Comparison of ENCODE assay signal across 24 mouse cellular contexts in the genomic region with DNA sequence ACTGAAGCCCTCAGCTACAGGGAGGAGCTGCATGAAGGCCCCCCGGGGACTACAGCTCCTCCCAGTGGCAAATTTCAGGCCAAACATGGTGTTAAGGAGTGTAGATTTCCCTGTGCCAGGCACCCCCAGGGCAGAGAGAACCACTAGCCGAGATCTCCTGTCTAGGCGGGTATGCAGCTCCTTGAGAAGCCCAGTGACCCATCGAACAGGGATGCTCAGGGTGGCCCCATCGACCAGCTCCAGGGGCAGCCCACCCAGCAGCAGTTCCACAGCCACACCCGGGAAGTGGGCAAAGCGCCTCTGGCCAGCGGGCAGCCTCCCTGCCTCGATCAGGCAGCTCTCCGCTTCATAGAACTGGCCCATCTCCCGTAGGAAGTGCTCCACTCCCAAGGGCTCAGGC. TPM values are rescaled to one million over a fixed set of nuclear protein-coding genes. Genes with fewer than 3 reads are reported as not detected.
A peak's percentile ranks its signal among the peaks of the same experiment; 100 is the strongest.
DNase-seq lines count a peak whose midpoint lies in the region; ATAC-seq and TF ChIP-seq lines count a peak whose summit lies in the region.
"Had no signal": no experiment of that assay in that cellular context is flagged by ENCODE, and none has a peak within 500 bp of the region (broad histone marks: within the 10 kb centered on the region; RNA-seq: fewer than 3 reads in every experiment).

No protein-coding gene starts in this region.

- no peak for TF ChIP-seq EP300 in stomach, postnatal 0 days (optimal IDR thresholded peaks at IDR 0.05)

- in situ Hi-C loops in ES-E14 (cut with MboI; ENCODE audit: low sequenced_read_pairs in 2 of 2, unreplicated experiment in 2 of 2), result no loop called here

- no peaks in the 10 kb centered on the region for H3K4me1 ChIP-seq in forebrain, embryonic 14.5 days (ENCODE audit: control insufficient read depth, insufficient read depth, low read length)
- H3K4me1 ChIP-seq in forebrain, embryonic 12.5 days, result no peaks in the 10 kb centered on the region
- no peaks in the 10 kb centered on the region for H3K4me1 ChIP-seq in hindbrain, embryonic 15.5 days (replicated peaks)
- H3K4me1 ChIP-seq in hindbrain, postnatal 0 days (ENCODE audit: insufficient read depth, low read length), result no peaks in the 10 kb centered on the region
- peaks cover 0 to 21% of the 10 kb centered on the region in 2 experiments; a peak in 3 of 4 replicates for H3K4me1 ChIP-seq in ES-E14 (ENCODE audit: control insufficient read depth in 2 of 2, insufficient read depth in 2 of 2, low read length in 2 of 2, poor library complexity in 1 of 2)
- no peaks in the 10 kb centered on the region for H3K4me1 ChIP-seq in stomach, postnatal 0 days (replicated peaks; ENCODE audit: control insufficient read depth, insufficient read depth)
- H3K4me1 ChIP-seq: embryonic facial prominence, embryonic 12.5 days; forebrain, embryonic 13.5 days; heart, embryonic 15.5 days; hindbrain, embryonic 10.5 days; kidney, embryonic 15.5 days; midbrain, embryonic 10.5 days; neural tube, embryonic 15.5 days; stomach, embryonic 15.5 days had no signal

- H3K36me3 ChIP-seq in forebrain, embryonic 14.5 days (ENCODE audit: control insufficient read depth, insufficient read depth, low read length), result peaks cover 49% of the 10 kb centered on the region
- peaks cover 48% of the 10 kb centered on the region for H3K36me3 ChIP-seq in forebrain, embryonic 12.5 days (replicated peaks)
- H3K36me3 ChIP-seq in hindbrain, embryonic 15.5 days, result peaks cover 39% of the 10 kb centered on the region
- peaks cover 42% of the 10 kb centered on the region for H3K36me3 ChIP-seq in hindbrain, postnatal 0 days (ENCODE audit: insufficient read depth, low read length)
- peaks cover 12% of the 10 kb centered on the region; the same call in 1 of the 2 replicates for H3K36me3 ChIP-seq in ES-E14 (ENCODE audit: control insufficient read depth, insufficient read depth, low read length, poor library complexity, severe bottlenecking)
- peaks cover 19% of the 10 kb centered on the region for H3K36me3 ChIP-seq in stomach, postnatal 0 days (ENCODE audit: control insufficient read depth, insufficient read depth, low read length)

- no peaks in the 10 kb centered on the region for H3K27me3 ChIP-seq in forebrain, embryonic 14.5 days (replicated peaks; ENCODE audit: control insufficient read depth, insufficient read depth, low read length)
- no peaks in the 10 kb centered on the region for H3K27me3 ChIP-seq in forebrain, embryonic 12.5 days
- no peaks in the 10 kb centered on the region for H3K27me3 ChIP-seq in hindbrain, embryonic 15.5 days
- H3K27me3 ChIP-seq in hindbrain, postnatal 0 days (ENCODE audit: insufficient read depth, low read length), result no peaks in the 10 kb centered on the region
- H3K27me3 ChIP-seq in stomach, postnatal 0 days (ENCODE audit: control insufficient read depth, insufficient read depth, low read length), result no peaks in the 10 kb centered on the region
- H3K27me3 ChIP-seq: embryonic facial prominence, embryonic 12.5 days; forebrain, embryonic 13.5 days; heart, embryonic 15.5 days; kidney, embryonic 15.5 days; neural tube, embryonic 15.5 days; stomach, embryonic 15.5 days had no signal

- H3K4me3 ChIP-seq in forebrain, embryonic 14.5 days (ENCODE audit: low read depth, low read length), result no peak overlapping the region
- no peak overlapping the region for H3K4me3 ChIP-seq in forebrain, embryonic 12.5 days (replicated peaks)
- no peak overlapping the region for H3K4me3 ChIP-seq in hindbrain, embryonic 15.5 days
- no peak overlapping the region for H3K4me3 ChIP-seq in hindbrain, postnatal 0 days (ENCODE audit: low read length)
- peak overlapping the region; percentile 27 to 31; a peak in 3 of 4 replicates for H3K4me3 ChIP-seq in ES-E14 (ENCODE audit: insufficient read depth in 1 of 2, low read depth in 1 of 2, low read length in 2 of 2, poor library complexity in 1 of 2, severe bottlenecking in 1 of 2)
- H3K4me3 ChIP-seq in stomach, postnatal 0 days (ENCODE audit: low read depth, low read length), result no peak overlapping the region
- H3K4me3 ChIP-seq: embryonic facial prominence, embryonic 12.5 days; erythroblast, embryonic 14.5 days; forebrain, embryonic 13.5 days; heart, embryonic 15.5 days; hindbrain, embryonic 10.5 days; kidney, embryonic 15.5 days; midbrain, embryonic 10.5 days; neural tube, embryonic 15.5 days; stomach, embryonic 15.5 days had no signal

- no peak overlapping the region for H3K4me2 ChIP-seq in forebrain, embryonic 14.5 days (ENCODE audit: low read length)
- H3K4me2 ChIP-seq in forebrain, embryonic 12.5 days, result no peak overlapping the region
- no peak overlapping the region for H3K4me2 ChIP-seq in hindbrain, embryonic 15.5 days
- H3K4me2 ChIP-seq in hindbrain, postnatal 0 days (ENCODE audit: low read depth, low read length), result no peak overlapping the region
- no peak overlapping the region for H3K4me2 ChIP-seq in stomach, postnatal 0 days (replicated peaks; ENCODE audit: low read depth)
- H3K4me2 ChIP-seq: embryonic facial prominence, embryonic 12.5 days; forebrain, embryonic 13.5 days; heart, embryonic 15.5 days; kidney, embryonic 15.5 days; neural tube, embryonic 15.5 days; stomach, embryonic 15.5 days had no signal

- WGBS in forebrain, embryonic 14.5 days, result 91% methylated on average over 11 of the region's 11 CpGs
- WGBS in forebrain, embryonic 12.5 days, result 92% methylated on average over 11 of the region's 11 CpGs
- 97% methylated on average over 11 of the region's 11 CpGs for WGBS in hindbrain, embryonic 15.5 days
- 90% methylated on average over 11 of the region's 11 CpGs for WGBS in hindbrain, postnatal 0 days
- 91% methylated on average over 11 of the region's 11 CpGs for WGBS in stomach, postnatal 0 days

- ATAC-seq in forebrain, embryonic 14.5 days, result no peak
- no peak for ATAC-seq in forebrain, embryonic 12.5 days (ENCODE audit: low FRiP score)
- ATAC-seq in hindbrain, embryonic 15.5 days (ENCODE audit: low FRiP score, low read depth), result 0 out of 2 replicates have a peak, but pooled peaks have one; percentile 15
- no peak for ATAC-seq in hindbrain, postnatal 0 days
- ATAC-seq in stomach, postnatal 0 days (ENCODE audit: low FRiP score, low TSS enrichment), result peak; percentile 5; the same call in 1 of the 2 replicates
- ATAC-seq: CD4-positive, CD25-positive, alpha-beta regulatory T cell, adult 4 months; forebrain, embryonic 13.5 days; lung, postnatal 0 days had no signal

- DNase-seq in forebrain, embryonic 14.5 days (ENCODE audit: low spot score), result no peak
- DNase-seq in hindbrain, postnatal 0 days (ENCODE audit: low spot score), result no peak
- DNase-seq in ES-E14 (ENCODE audit: low read depth, low spot score), result no peak
- peak; percentile 11 for DNase-seq in stomach, postnatal 0 days (ENCODE audit: low spot score)
- DNase-seq in kidney, postnatal 4 days, result no peak
- DNase-seq: cerebellum, adult 18-20 months; cerebellum, postnatal 14 days; gastrocnemius, postnatal 10 days; layer of hippocampus, adult 9-11 months; right cerebral cortex, adult 18-20 months had no signal

- TF ChIP-seq CTCF in hindbrain, postnatal 0 days (IDR thresholded peaks at IDR 0.05; ENCODE audit: low read depth), result no peak
- TF ChIP-seq CTCF in stomach, postnatal 0 days (IDR thresholded peaks at IDR 0.05; ENCODE audit: low read depth), result no peak

- no peak overlapping the region for H3K27ac ChIP-seq in forebrain, embryonic 14.5 days (ENCODE audit: low read depth, low read length)
- H3K27ac ChIP-seq in forebrain, embryonic 12.5 days, result no peak overlapping the region
- H3K27ac ChIP-seq in hindbrain, embryonic 15.5 days (replicated peaks), result no peak overlapping the region
- H3K27ac ChIP-seq in hindbrain, postnatal 0 days, result no peak overlapping the region
- H3K27ac ChIP-seq in ES-E14 (ENCODE audit: insufficient read depth, low read depth, low read length, poor library complexity, severe bottlenecking), result no peak overlapping the region
- H3K27ac ChIP-seq in stomach, postnatal 0 days (replicated peaks), result no peak overlapping the region
- H3K27ac ChIP-seq: embryonic facial prominence, embryonic 12.5 days; forebrain, embryonic 13.5 days; heart, embryonic 15.5 days; hindbrain, embryonic 10.5 days; kidney, embryonic 15.5 days; macrophage; midbrain, embryonic 10.5 days; neural tube, embryonic 15.5 days; stomach, embryonic 15.5 days had no signal

- peak overlapping the region; percentile 17; the same call in 1 of the 2 replicates for H3K9ac ChIP-seq in forebrain, embryonic 14.5 days (ENCODE audit: low read length)
- H3K9ac ChIP-seq in forebrain, embryonic 12.5 days, result no peak overlapping the region
- H3K9ac ChIP-seq in hindbrain, embryonic 15.5 days, result no peak overlapping the region
- H3K9ac ChIP-seq in hindbrain, postnatal 0 days (replicated peaks; ENCODE audit: low read length), result no peak overlapping the region
- H3K9ac ChIP-seq in ES-E14 (ENCODE audit: insufficient read depth, low read depth, low read length, poor library complexity, severe bottlenecking), result peak overlapping the region; percentile 14; the same call in 1 of the 2 replicates
- H3K9ac ChIP-seq in stomach, postnatal 0 days (ENCODE audit: low read length), result no peak overlapping the region
- H3K9ac ChIP-seq: embryonic facial prominence, embryonic 12.5 days; forebrain, embryonic 13.5 days; heart, embryonic 15.5 days; kidney, embryonic 15.5 days; neural tube, embryonic 15.5 days; stomach, embryonic 15.5 days had no signal

- H3K9me3 ChIP-seq in forebrain, embryonic 14.5 days (replicated peaks; ENCODE audit: control insufficient read depth, low read length), result no peaks in the 10 kb centered on the region
- no peaks in the 10 kb centered on the region for H3K9me3 ChIP-seq in forebrain, embryonic 12.5 days
- no peaks in the 10 kb centered on the region for H3K9me3 ChIP-seq in hindbrain, embryonic 15.5 days
- H3K9me3 ChIP-seq in hindbrain, postnatal 0 days (ENCODE audit: low read length), result no peaks in the 10 kb centered on the region
- no peaks in the 10 kb centered on the region for H3K9me3 ChIP-seq in ES-E14 (ENCODE audit: control insufficient read depth, insufficient read depth, low read depth, low read length)
- no peaks in the 10 kb centered on the region for H3K9me3 ChIP-seq in stomach, postnatal 0 days (ENCODE audit: control insufficient read depth, low read length)
- H3K9me3 ChIP-seq: embryonic facial prominence, embryonic 12.5 days; forebrain, embryonic 13.5 days; heart, embryonic 15.5 days; hindbrain, embryonic 10.5 days; kidney, embryonic 15.5 days; midbrain, embryonic 10.5 days; neural tube, embryonic 15.5 days; stomach, embryonic 15.5 days had no signal

RNA-seq across cellular contexts. Expression of a gene that starts 0.8 kb away (rescaled TPM):
- polyA plus RNA-seq in forebrain, embryonic 14.5 days (2014; fragmentation: Nextera tagmentation; extraction: Ambion mirVana), result 202 and 235 TPM in 2 replicates
- 156 and 162 TPM in 2 replicates for polyA plus RNA-seq in forebrain, embryonic 12.5 days (2016; fragmentation: Nextera tagmentation; extraction: Ambion mirVana)
- 192 and 196 TPM in 2 replicates for polyA plus RNA-seq in hindbrain, embryonic 15.5 days (2015; fragmentation: Nextera tagmentation; extraction: Ambion mirVana)
- total RNA-seq in hindbrain, postnatal 0 days (2014; rRNA removed), result 53.9 and 56.4 TPM in 2 replicates
- 230 and 234 TPM in 2 replicates for polyA plus RNA-seq in hindbrain, postnatal 0 days (2015; fragmentation: Nextera tagmentation; extraction: Ambion mirVana)
- 125 and 170 TPM in 2 replicates for total RNA-seq in ES-E14 (2012; rRNA removed)
- polyA plus RNA-seq in stomach, postnatal 0 days (2015; fragmentation: Nextera tagmentation; extraction: Ambion mirVana), result 219 and 225 TPM in 2 replicates

RNA-seq across cellular contexts. Expression of a gene that starts 45.9 kb away (rescaled TPM):
- 16.0 and 20.9 TPM in 2 replicates for polyA plus RNA-seq in forebrain, embryonic 14.5 days (2014; fragmentation: Nextera tagmentation; extraction: Ambion mirVana)
- polyA plus RNA-seq in forebrain, embryonic 12.5 days (2016; fragmentation: Nextera tagmentation; extraction: Ambion mirVana), result 24.8 and 26.2 TPM in 2 replicates
- 33.5 TPM in 2 replicates for polyA plus RNA-seq in hindbrain, embryonic 15.5 days (2015; fragmentation: Nextera tagmentation; extraction: Ambion mirVana)
- 58.4 and 61.5 TPM in 2 replicates for total RNA-seq in hindbrain, postnatal 0 days (2014; rRNA removed)
- polyA plus RNA-seq in hindbrain, postnatal 0 days (2015; fragmentation: Nextera tagmentation; extraction: Ambion mirVana), result 30.7 and 32.8 TPM in 2 replicates
- total RNA-seq in ES-E14 (2012; rRNA removed), result 10.3 and 10.4 TPM in 2 replicates
- polyA plus RNA-seq in stomach, postnatal 0 days (2015; fragmentation: Nextera tagmentation; extraction: Ambion mirVana), result 14.1 and 15.4 TPM in 2 replicates

Comparison
In these comparisons a context has a peak if more than half of its experiments do, and no peak if none do; other contexts are left out.
1. ATAC-seq: peak in hindbrain, embryonic 15.5 days (single experiment) and stomach, postnatal 0 days (single experiment); none in forebrain, embryonic 14.5 days (single experiment), forebrain, embryonic 12.5 days (single experiment) and hindbrain, postnatal 0 days (single experiment).
2. H3K9ac ChIP-seq: peak in forebrain, embryonic 14.5 days (single experiment) and ES-E14 (single experiment); none in forebrain, embryonic 12.5 days (single experiment), hindbrain, embryonic 15.5 days (single experiment), hindbrain, postnatal 0 days (single experiment) and stomach, postnatal 0 days (single experiment).
3. H3K4me3 ChIP-seq: peak in ES-E14 (2 of 2); none in forebrain, embryonic 14.5 days (single experiment), forebrain, embryonic 12.5 days (single experiment), hindbrain, embryonic 15.5 days (single experiment), hindbrain, postnatal 0 days (single experiment) and stomach, postnatal 0 days (single experiment).